Mouse (Mus musculus) stomach, postnatal 0 days (tissue): ENCODE results near the gene Snx7.

ENCODE experiments used
- CTCF ChIP-seq: IDR thresholded peaks from 2 replicates; pipeline ENCODE4 v1.5.1; 2016; ENCODE audit warnings: antibody characterized with exemption, low read depth, mild to moderate bottlenecking, moderate library complexity
- EP300 ChIP-seq: optimal IDR thresholded peaks from 2 replicates; pipeline ENCODE3; 2016; ENCODE audit warnings: antibody characterized with exemption

DNA sequence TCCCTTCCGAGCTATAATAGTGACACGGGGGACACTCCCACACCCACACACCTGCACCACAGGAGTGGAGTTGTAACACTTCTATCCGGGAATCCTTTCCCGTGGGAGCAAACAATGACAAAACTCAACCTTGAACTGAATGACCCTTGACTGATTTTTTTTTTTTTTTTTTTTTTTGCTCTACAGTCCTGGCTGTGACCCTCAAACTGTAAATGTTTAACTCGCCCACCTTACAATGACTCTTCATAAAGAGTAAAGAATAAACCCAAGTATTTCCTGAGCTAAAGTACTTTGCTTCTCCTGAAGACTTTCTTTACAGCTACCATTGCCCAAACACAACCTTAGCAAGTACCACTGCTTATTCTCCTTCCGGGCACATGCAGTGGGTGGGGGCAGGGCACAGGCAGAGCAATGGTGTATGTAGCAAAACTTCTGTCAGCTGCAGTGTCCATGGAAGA lies 6.7 kb downstream of the Snx7 start:
- TF ChIP-seq CTCF = no peak
- no peak for TF ChIP-seq EP300
